Mouse (Mus musculus): ENCODE results near the gene Adra2b. TPM values are rescaled to one million over a fixed set of nuclear protein-coding genes. Genes with fewer than 3 reads are reported as not detected.

The Adra2b gene
- total and polyA plus RNA-seq, 3 experiments, result not detected

DNA sequence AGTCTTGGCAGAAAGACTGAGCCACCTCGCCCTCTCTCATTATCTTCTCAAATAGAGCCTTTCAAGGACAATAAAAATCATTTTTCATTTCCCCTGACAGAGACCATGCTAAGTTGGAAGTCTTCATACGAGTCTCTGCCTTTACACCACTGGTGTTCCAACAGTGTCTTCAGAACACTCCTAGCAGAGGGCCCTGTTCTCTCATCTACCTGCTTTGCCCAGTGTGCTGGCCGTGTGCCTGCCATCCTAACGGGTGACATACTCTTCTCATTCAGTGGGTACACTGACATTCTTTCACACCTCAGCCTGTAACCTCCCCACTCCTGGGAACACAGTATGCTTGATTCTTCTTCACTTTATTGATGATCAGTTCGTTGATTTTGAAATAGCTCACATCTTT lies 46.6 kb upstream of the Adra2b start:
- TF ChIP-seq TCF12 (IDR thresholded peaks at IDR 0.05; ENCODE audit: low read depth, low read length) (no peak), ZKSCAN1 (IDR thresholded peaks at IDR 0.05; ENCODE audit: low read depth, low read length) (no peak), ZMIZ1 (IDR thresholded peaks at IDR 0.05; ENCODE audit: low read depth, low read length) (no peak), POLR2AphosphoS2 (IDR thresholded peaks at IDR 0.05; ENCODE audit: low read length) (no peak), CTCF (IDR thresholded peaks at IDR 0.05 in 2 of 3, conservative IDR thresholded peaks at IDR 0.05 in 1 of 3; ENCODE audit: control insufficient read depth in 1 of 3, insufficient read depth in 1 of 3, low read depth in 2 of 3, low read length in 3 of 3, poor library complexity in 1 of 3, severe bottlenecking in 1 of 3) (no peak), MXI1 (IDR thresholded peaks at IDR 0.05; ENCODE audit: low read depth, low read length) (no peak), ELF1 (IDR thresholded peaks at IDR 0.05; ENCODE audit: low read depth, low read length) (no peak), EP300 (IDR thresholded peaks at IDR 0.05; ENCODE audit: low read depth in 1 of 2, low read length in 2 of 2) (no peak), MYC (IDR thresholded peaks at IDR 0.05; ENCODE audit: low read depth, low read length) (no peak), UBTF (IDR thresholded peaks at IDR 0.05; ENCODE audit: borderline replicate concordance, insufficient read depth, low read depth, low read length) (no peak), GABPA (IDR thresholded peaks at IDR 0.05; ENCODE audit: low read depth, low read length) (no peak), SIN3A (IDR thresholded peaks at IDR 0.05; ENCODE audit: low read length) (no peak), GATA1 (IDR thresholded peaks at IDR 0.05; ENCODE audit: low read depth, low read length) (no peak)

DNA sequence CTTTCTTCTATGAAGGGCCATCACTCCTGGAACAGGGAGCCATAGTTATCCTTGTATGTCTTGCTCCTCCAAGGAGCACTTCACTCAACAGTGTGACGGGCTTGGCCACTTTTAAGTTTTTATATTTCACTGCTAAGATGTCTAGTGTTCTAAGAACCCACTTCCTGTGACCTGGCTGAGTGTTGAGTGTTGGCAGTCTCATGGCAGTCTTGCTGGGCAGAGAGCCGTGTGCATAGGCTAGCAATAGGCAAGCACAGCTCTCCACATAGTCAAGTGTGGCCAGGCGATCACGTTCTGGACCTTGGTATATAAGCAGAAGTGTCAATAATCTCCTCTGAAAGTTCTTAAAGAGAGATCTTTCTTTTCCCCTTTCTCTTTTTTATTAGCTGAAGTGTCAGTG lies 44.9 kb upstream of the Adra2b start:
- Histone ChIP-seq H3K4me1 (ENCODE audit: control insufficient read depth in 1 of 2, insufficient read depth in 2 of 2, low read length in 2 of 2) (no peaks in the 10 kb centered on the region), H3K9ac (ENCODE audit: control insufficient read depth, low read depth, low read length, poor library complexity, severe bottlenecking) (no peak overlapping the region), H3K27ac (ENCODE audit: control insufficient read depth, low read depth, low read length) (no peak overlapping the region), H3K79me2 (ENCODE audit: control insufficient read depth, insufficient read depth, low read length, poor library complexity) (no peaks in the 10 kb centered on the region), H3K4me3 (ENCODE audit: control insufficient read depth in 1 of 2, insufficient read depth in 1 of 2, low read depth in 2 of 2, low read length in 2 of 2) (no peak overlapping the region), H3K9me3 (replicated peaks; ENCODE audit: insufficient read depth, low read length) (no peaks in the 10 kb centered on the region), H3K27me3 (ENCODE audit: control insufficient read depth in 1 of 2, insufficient read depth in 2 of 2, low read length in 2 of 2) (peaks cover 0 to 2% of the 10 kb centered on the region in 2 experiments; a peak in 1 of 4 replicates), H3K36me3 (ENCODE audit: control insufficient read depth in 1 of 2, insufficient read depth in 2 of 2, low read length in 2 of 2) (no peaks in the 10 kb centered on the region)
- TF ChIP-seq GATA1 (IDR thresholded peaks at IDR 0.05; ENCODE audit: low read depth, low read length) (no peak), ZMIZ1 (IDR thresholded peaks at IDR 0.05; ENCODE audit: low read depth, low read length) (no peak), TAL1 (IDR thresholded peaks at IDR 0.05; ENCODE audit: low read length) (no peak), SIN3A (IDR thresholded peaks at IDR 0.05; ENCODE audit: low read length) (no peak), MAZ (IDR thresholded peaks at IDR 0.05; ENCODE audit: low read depth, low read length) (no peak), MYB (IDR thresholded peaks at IDR 0.05; ENCODE audit: low read depth, low read length) (no peak), SMC3 (IDR thresholded peaks at IDR 0.05; ENCODE audit: low read depth, low read length) (no peak), GABPA (IDR thresholded peaks at IDR 0.05; ENCODE audit: low read depth, low read length) (no peak)
- no peak for DNase-seq (ENCODE audit: low read depth, low spot score)

More for the DNA sequence above, 46.6 kb upstream of the Adra2b start:
- Histone ChIP-seq H3K9ac (ENCODE audit: control insufficient read depth, low read depth, low read length, poor library complexity, severe bottlenecking) (no peak overlapping the region), H3K79me2 (ENCODE audit: control insufficient read depth, insufficient read depth, low read length, poor library complexity) (no peaks in the 10 kb centered on the region), H3K36me3 (ENCODE audit: control insufficient read depth in 1 of 2, insufficient read depth in 2 of 2, low read length in 2 of 2) (no peaks in the 10 kb centered on the region), H3K9me3 (replicated peaks; ENCODE audit: insufficient read depth, low read length) (no peaks in the 10 kb centered on the region), H3K4me3 (ENCODE audit: control insufficient read depth in 1 of 2, insufficient read depth in 1 of 2, low read depth in 2 of 2, low read length in 2 of 2) (no peak overlapping the region), H3K27ac (ENCODE audit: control insufficient read depth, low read depth, low read length) (no peak overlapping the region), H3K4me1 (ENCODE audit: control insufficient read depth in 1 of 2, insufficient read depth in 2 of 2, low read length in 2 of 2) (no peaks in the 10 kb centered on the region), H3K27me3 (ENCODE audit: control insufficient read depth in 1 of 2, insufficient read depth in 2 of 2, low read length in 2 of 2) (peaks cover 0 to 2% of the 10 kb centered on the region in 2 experiments; a peak in 1 of 4 replicates)
- DNase-seq (ENCODE audit: low read depth, low spot score), result no peak
